Mouse (Mus musculus): ENCODE measurements around the gene Mpped1.

- TF ChIP-seq POLR2A (IDR thresholded peaks at IDR 0.05; ENCODE audit: extremely low read depth, insufficient read depth, low read length), result no peak
- no peak for TF ChIP-seq CTCF (IDR thresholded peaks at IDR 0.05; ENCODE audit: extremely low read depth, insufficient read depth, low read length)
Observed at GRCm38 (mm10) chr15:83774922-83775321, 4.3 kb upstream of the Mpped1 start.

Measured in cortical plate, adult 2 months (tissue).